Mouse (Mus musculus) bone marrow, adult 2 months (tissue): ENCODE data around the gene Kiss1r.

ENCODE experiments used
- CTCF ChIP-seq: fragments of 200-500 bp; IDR thresholded peaks from 2 replicates; pipeline ENCODE4 v1.5.1; 2011; ENCODE audit warnings: low read length, control low read depth; ENCODE audit not compliant: control insufficient read depth, insufficient read depth
- POLR2A ChIP-seq: fragments of 200-500 bp; IDR thresholded peaks from 2 replicates; pipeline ENCODE4 v1.6.1; 2011; ENCODE audit warnings: low read depth, mild to moderate bottlenecking, control low read depth, low read length, borderline replicate concordance; ENCODE audit not compliant: control insufficient read depth

DNA sequence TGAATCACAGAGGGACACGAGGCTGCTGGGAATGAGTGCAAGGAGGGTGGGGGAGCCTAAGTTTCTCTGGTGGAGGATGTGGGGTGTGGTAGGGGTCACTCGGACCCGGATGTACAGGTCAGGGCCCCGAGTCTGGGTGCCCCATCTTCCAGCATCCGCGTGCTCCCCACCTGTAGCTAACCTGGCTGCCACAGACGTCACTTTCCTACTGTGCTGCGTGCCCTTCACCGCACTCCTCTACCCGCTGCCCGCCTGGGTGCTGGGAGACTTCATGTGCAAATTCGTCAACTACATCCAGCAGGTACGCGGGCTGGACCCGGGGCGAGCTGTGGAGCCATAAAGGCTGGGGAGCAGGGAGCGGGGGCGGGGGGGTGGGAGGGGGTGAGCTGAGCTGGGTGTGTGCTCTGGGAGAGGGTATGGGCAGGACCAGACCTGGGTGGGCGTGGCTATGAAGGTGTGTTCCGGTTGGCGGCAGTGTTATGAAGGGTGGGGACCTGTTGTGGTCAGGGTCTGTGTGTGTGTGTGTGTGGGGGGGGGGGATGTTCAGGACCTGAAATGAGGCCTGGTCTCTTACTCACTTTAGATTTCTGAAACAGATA, 2.6 kb downstream of the Kiss1r start:
- no peak for TF ChIP-seq CTCF
- no peak for TF ChIP-seq POLR2A
